Mouse (Mus musculus) hindbrain, embryonic 14.5 days (tissue): ENCODE measurements around the gene Armc7. TPM values are rescaled to one million over a fixed set of nuclear protein-coding genes. Genes with fewer than 3 reads are reported as not detected.

Experiments used
- ATAC-seq: fragments of 200-750 bp; cut with Nextera tagmentation; 2 replicates; pipeline ENCODE4 v1.8.0; 2017; ENCODE audit warnings: moderate number of reproducible peaks, mild to moderate bottlenecking, moderate TSS enrichment, moderate library complexity; ENCODE audit not compliant: low FRiP score
- DNase-seq: peaks from one replicate; pipeline ENCODE4 v3.0.0-alpha.2; 2015; ENCODE audit warnings: low spot score
- H3K27ac ChIP-seq: fragments of 300-500 bp; sonication (generic); 2 replicates; pipeline ENCODE4 v1.5.1; 2014; ENCODE audit warnings: mild to moderate bottlenecking, moderate library complexity
- H3K27me3 ChIP-seq: fragments of 300-500 bp; sonication (generic); 2 replicates; pipeline ENCODE4 v1.6.1; 2014; ENCODE audit warnings: mild to moderate bottlenecking, low read length, mixed read lengths; ENCODE audit not compliant: control insufficient read depth, insufficient read depth
- H3K36me3 ChIP-seq: fragments of 300-500 bp; sonication (generic); replicated peaks from 2 replicates; pipeline ENCODE4 v1.6.1; 2014; ENCODE audit not compliant: control insufficient read depth, insufficient read depth
- H3K4me1 ChIP-seq: fragments of 300-500 bp; sonication (generic); replicated peaks from 2 replicates; pipeline ENCODE4 v1.6.1; 2014; ENCODE audit warnings: antibody characterized with exemption, low read length, mixed read lengths; ENCODE audit not compliant: control insufficient read depth, insufficient read depth
- H3K4me2 ChIP-seq: fragments of 300-500 bp; sonication (generic); replicated peaks from 2 replicates; pipeline ENCODE4 v1.6.1; 2014; ENCODE audit warnings: mild to moderate bottlenecking, moderate library complexity
- H3K4me3 ChIP-seq: fragments of 300-500 bp; sonication (generic); replicated peaks from 2 replicates; pipeline ENCODE4 v1.5.1; 2014; ENCODE audit warnings: mild to moderate bottlenecking, low read length
- H3K9ac ChIP-seq: fragments of 300-500 bp; sonication (generic); 2 replicates; pipeline ENCODE4 v1.6.1; 2014
- H3K9me3 ChIP-seq: fragments of 300-500 bp; sonication (generic); 2 replicates; pipeline ENCODE4 v1.6.1; 2016; ENCODE audit warnings: low read length; ENCODE audit not compliant: control insufficient read depth
- WGBS: fragments of 180-500 bp; shearing (Covaris S2); extraction: QIAGEN DNeasy Blood & Tissue Kit; methylation state at CpG from one replicate; pipeline ENCODE4 v1.1.7; 2014; 5-methylcytosine and 5-hydroxymethylcytosine counted together
- polyA plus RNA-seq: library from polyadenylated mRNA; unstranded; fragments of >200 nt; fragmentation: Nextera tagmentation; extraction: Ambion mirVana; gene quantifications from 2 replicates; pipeline ENCODE4 v1.2.1, GENCODE M21; 2014

Gene Armc7
- polyA plus RNA-seq, 1 experiment from 2014 or later = 14.2 TPM

GRCm38 (mm10) chr11:115513271-115514237 is 38.1 kb downstream of the Armc7 start:
- Histone ChIP-seq H3K27me3 (no peaks in the 10 kb centered on the region), H3K4me3 (peak overlapping the region; percentile 100), H3K9ac (peak overlapping the region; percentile 100), H3K27ac (peak overlapping the region; percentile 93), H3K4me2 (peak overlapping the region; percentile 81), H3K36me3 (no peaks in the 10 kb centered on the region), H3K4me1 (peaks cover 29% of the 10 kb centered on the region), H3K9me3 (no peaks in the 10 kb centered on the region)
- peak; percentile 51 for DNase-seq
- under 1% methylated on average over 57 of the region's 57 CpGs for WGBS
- peak; percentile 72 for ATAC-seq

GRCm38 (mm10) chr11:115514238-115514663 is 38.8 kb downstream of the Armc7 start, which contains the start of gene Jpt1:
Jpt1 (minus strand) TSS chr11:115514387.
- H3K9me3 ChIP-seq = no peaks in the 10 kb centered on the region
- H3K27me3 ChIP-seq = no peaks in the 10 kb centered on the region
- peak within 1 kb of the TSS; percentile 100 for H3K9ac ChIP-seq
- peak within 1 kb of the TSS; percentile 100 for H3K4me3 ChIP-seq
- peaks cover 24% of the 10 kb centered on the region for H3K4me1 ChIP-seq
- WGBS = under 1% methylated on average over 24 of the region's 24 CpGs
- ATAC-seq (peak; percentile 98), DNase-seq (peak; percentile 99)
- H3K27ac ChIP-seq = peak within 1 kb of the TSS; percentile 93
- H3K36me3 ChIP-seq = no peaks in the 10 kb centered on the region
- H3K4me2 ChIP-seq = peak within 1 kb of the TSS; percentile 81

DNA sequence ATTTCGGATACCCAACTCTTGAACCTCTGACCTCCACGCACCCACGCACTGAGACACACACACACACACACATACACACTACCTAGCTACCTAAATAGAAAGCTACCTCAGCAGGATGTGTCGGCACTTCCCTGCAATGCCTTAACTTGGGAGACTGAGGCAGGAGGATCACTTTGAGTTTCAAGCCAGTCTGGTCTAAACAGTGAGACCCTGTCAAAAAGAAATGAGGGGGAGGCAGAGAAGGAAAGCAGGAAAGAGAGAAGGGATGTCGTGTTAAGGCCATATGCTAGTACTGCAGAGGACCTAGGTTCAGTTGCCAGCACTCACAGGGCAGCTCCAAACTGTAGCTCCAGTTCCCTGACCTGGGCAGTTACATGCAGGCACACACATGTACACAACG is 39.6 kb downstream of the Armc7 start:
- Histone ChIP-seq H3K4me3 (no peak overlapping the region), H3K9me3 (no peaks in the 10 kb centered on the region), H3K4me2 (no peak overlapping the region), H3K36me3 (0 out of 2 replicates have a peak, but pooled peaks cover 4% of the 10 kb centered on the region), H3K27ac (no peak overlapping the region), H3K27me3 (no peaks in the 10 kb centered on the region), H3K9ac (no peak overlapping the region), H3K4me1 (peaks cover 20% of the 10 kb centered on the region)
- 78% methylated on average over 6 of the region's 6 CpGs for WGBS
- no peak for ATAC-seq
- no peak for DNase-seq

DNA sequence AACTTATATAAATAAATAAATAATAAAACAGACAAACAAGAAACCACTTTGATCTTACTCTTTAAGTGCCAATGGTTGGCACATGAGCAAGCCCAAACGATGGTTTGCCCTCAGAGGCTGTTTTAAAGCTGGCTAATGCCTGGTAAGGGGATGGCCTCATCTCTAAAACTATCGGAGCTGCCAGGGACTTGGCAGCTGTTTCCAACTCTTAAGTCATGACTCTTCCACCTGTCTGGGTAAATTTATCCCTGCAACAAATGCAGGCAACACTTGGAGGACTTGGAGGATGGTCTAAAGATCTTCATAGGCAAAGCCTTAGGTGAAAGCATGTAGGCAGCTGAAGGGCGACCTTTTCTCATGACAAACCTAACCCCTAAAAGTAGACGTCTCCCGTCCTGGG is 41.5 kb downstream of the Armc7 start:
- 90% methylated on average over 5 of the region's 5 CpGs for WGBS
- no peak overlapping the region for H3K4me2 ChIP-seq
- no peak overlapping the region for H3K9ac ChIP-seq
- 0 out of 2 replicates have a peak, but pooled peaks cover 10% of the 10 kb centered on the region for H3K36me3 ChIP-seq
- no peaks in the 10 kb centered on the region for H3K9me3 ChIP-seq
- H3K27ac ChIP-seq = no peak overlapping the region
- no peak overlapping the region for H3K4me3 ChIP-seq
- ATAC-seq = no peak
- DNase-seq = no peak
- H3K27me3 ChIP-seq = no peaks in the 10 kb centered on the region
- H3K4me1 ChIP-seq = peaks cover under 1% of the 10 kb centered on the region; the same call in 1 of the 2 replicates

DNA sequence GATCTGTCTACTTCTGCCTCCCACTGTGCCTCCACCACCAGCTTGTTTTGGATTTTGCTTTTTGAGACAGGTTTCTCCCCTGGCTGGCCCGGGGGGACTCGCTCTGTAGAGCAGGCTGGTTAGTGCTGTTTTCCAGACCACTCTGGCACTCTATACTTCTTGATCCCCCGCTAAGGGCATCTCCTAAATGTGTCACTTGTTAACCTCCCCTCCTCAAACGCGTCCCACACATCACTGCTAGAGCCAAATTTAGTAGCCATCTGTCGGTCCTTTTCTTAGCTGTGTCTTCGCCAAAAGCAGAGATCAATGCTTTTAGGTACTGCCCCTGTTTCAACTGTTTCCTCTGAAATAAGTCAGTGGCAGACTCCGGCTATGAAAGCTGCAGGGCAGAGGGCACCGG is 43.2 kb downstream of the Armc7 start:
- no peak for ATAC-seq
- H3K4me1 ChIP-seq = no peaks in the 10 kb centered on the region
- H3K36me3 ChIP-seq = peaks cover 21% of the 10 kb centered on the region
- H3K27ac ChIP-seq = no peak overlapping the region
- H3K4me2 ChIP-seq = no peak overlapping the region
- 82% methylated on average over 9 of the region's 9 CpGs for WGBS
- H3K9me3 ChIP-seq = no peaks in the 10 kb centered on the region
- no peak overlapping the region for H3K4me3 ChIP-seq
- no peaks in the 10 kb centered on the region for H3K27me3 ChIP-seq
- DNase-seq = no peak
- no peak overlapping the region for H3K9ac ChIP-seq

- Histone ChIP-seq H3K4me2 (no peak overlapping the region), H3K9me3 (no peaks in the 10 kb centered on the region), H3K27me3 (no peaks in the 10 kb centered on the region), H3K9ac (no peak overlapping the region), H3K4me3 (no peak overlapping the region), H3K27ac (no peak overlapping the region), H3K36me3 (peaks cover 30% of the 10 kb centered on the region), H3K4me1 (no peaks in the 10 kb centered on the region)
- no peak for DNase-seq
- WGBS = 89% methylated on average over 3 of the region's 3 CpGs
- no peak for ATAC-seq
Measured at GRCm38 (mm10) chr11:115519581-115519980, 44.1 kb downstream of the Armc7 start.

GRCm38 (mm10) chr11:115520218-115520617 is 44.8 kb downstream of the Armc7 start:
- H3K4me3 ChIP-seq = no peak overlapping the region
- no peak overlapping the region for H3K9ac ChIP-seq
- H3K4me1 ChIP-seq = no peaks in the 10 kb centered on the region
- H3K4me2 ChIP-seq = no peak overlapping the region
- no peaks in the 10 kb centered on the region for H3K27me3 ChIP-seq
- H3K36me3 ChIP-seq = peaks cover 37% of the 10 kb centered on the region
- no peaks in the 10 kb centered on the region for H3K9me3 ChIP-seq
- DNase-seq = no peak
- no peak for ATAC-seq
- 48% methylated on average over 2 of the region's 2 CpGs for WGBS
- no peak overlapping the region for H3K27ac ChIP-seq

- Histone ChIP-seq H3K4me2 (no peak overlapping the region), H3K27me3 (no peaks in the 10 kb centered on the region), H3K9me3 (no peaks in the 10 kb centered on the region), H3K9ac (no peak overlapping the region), H3K4me3 (no peak overlapping the region), H3K4me1 (no peaks in the 10 kb centered on the region), H3K36me3 (peaks cover 45% of the 10 kb centered on the region), H3K27ac (no peak overlapping the region)
- ATAC-seq (no peak), DNase-seq (no peak)
- WGBS = 92% methylated on average over 4 of the region's 4 CpGs
Measured at GRCm38 (mm10) chr11:115521080-115521479, 45.6 kb downstream of the Armc7 start.

- no peak for DNase-seq
- Histone ChIP-seq H3K4me3 (no peak overlapping the region), H3K9ac (no peak overlapping the region), H3K9me3 (no peaks in the 10 kb centered on the region), H3K27me3 (no peaks in the 10 kb centered on the region), H3K4me2 (no peak overlapping the region), H3K4me1 (no peaks in the 10 kb centered on the region), H3K27ac (no peak overlapping the region), H3K36me3 (peaks cover 57% of the 10 kb centered on the region)
- no peak for ATAC-seq
- WGBS = 87% methylated on average over 2 of the region's 2 CpGs
Measured at GRCm38 (mm10) chr11:115522238-115522637, 46.8 kb downstream of the Armc7 start.
